Mouse (Mus musculus) thymus, postnatal 36 days (tissue): ENCODE results near the gene Cdk5.
"Not testable (repeated sequence)": the region's sequence is repeated elsewhere in the genome, so short reads cannot be mapped to it uniquely, and the experiment has no call there.

Experiments used
- DNase-seq, 2 experiments: peaks; one replicate each; pipeline ENCODE4 v3.0.0; 2022; ENCODE audit warnings: mixed read lengths in 2 of 2

Cdk5 gene

DNA sequence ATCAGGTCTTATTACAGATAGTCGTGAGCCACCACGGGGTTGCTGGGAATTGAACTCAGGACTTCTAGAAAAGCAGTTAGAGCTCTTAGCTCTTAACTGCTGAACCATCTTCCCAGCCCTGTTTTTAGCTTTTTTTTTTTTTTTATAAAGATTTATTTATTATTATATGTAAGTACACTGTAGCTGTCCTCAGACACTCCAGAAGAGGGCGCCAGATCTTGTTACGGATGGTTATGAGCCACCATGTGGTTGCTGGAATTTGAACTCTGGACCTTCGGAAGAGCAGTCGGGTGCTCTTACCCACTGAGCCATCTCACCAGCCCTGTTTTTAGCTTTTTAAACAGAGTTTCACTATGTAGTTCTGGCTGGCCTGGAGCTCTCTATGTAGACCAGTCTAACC lies 27.1 kb downstream of the Cdk5 start:
- not testable (repeated sequence) for DNase-seq

DNA sequence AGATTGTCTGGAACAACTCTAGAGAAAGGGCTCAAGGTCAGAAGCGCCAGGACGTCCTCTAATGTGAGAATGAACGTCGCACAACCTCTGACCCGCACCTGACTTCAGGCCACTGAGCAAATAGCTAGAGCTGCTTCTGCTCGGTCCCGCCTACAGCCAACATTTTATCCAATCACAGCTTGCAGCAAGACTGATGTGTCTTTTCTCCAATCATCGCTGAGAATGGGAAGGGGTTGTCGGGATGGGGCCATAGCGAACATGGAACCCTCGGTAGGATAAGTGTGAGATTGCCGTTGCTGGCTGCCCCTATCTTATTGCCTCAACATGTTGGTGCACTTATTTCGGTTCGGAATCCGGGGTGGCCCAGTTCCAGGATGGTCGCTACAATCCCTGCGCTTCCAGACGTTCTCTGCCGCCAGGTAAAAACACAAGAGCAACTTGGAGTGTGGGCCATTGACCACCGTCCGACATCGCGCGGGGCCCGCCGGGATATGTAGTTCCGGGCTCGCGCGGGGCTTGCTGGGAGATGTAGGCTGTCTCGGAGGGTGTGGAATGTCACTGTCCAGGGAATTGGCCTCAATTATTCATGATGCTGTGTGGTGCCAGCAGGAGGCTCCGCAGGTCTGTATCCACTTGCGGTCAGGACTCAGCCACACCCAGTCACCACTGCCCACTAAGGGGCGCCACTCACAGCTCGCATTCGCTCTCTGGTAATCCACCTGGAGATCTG lies 29.0 kb downstream of the Cdk5 start:
- peak; percentile 88 to 92 for DNase-seq

- DNase-seq, result peak; percentile 79 to 81
Measured at GRCm38 (mm10) chr5:24393392-24393997, 29.8 kb downstream of the Cdk5 start, which contains the start of gene Abcb8. TSS of gene Abcb8 (plus strand) at chr5:24393663.

DNA sequence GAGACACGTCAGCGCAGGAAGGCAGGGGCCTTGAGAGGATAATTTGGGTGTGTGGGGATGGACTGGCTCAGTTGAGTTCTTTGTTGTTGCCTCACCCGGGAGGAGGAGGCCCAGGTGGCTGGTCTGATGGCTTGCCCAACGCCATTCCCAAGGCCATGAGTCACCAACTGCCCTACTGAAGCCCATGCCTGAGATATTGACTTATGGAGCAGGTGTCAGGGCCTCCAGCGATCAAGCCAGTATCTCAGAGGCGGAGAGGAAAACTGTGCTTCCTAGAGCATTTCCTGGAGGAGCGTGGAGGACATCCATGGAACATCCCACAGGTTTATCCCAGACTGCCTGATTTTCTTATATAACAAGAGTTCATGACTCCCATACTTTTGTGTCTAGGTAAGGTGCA lies 30.6 kb downstream of the Cdk5 start:
- no peak for DNase-seq

DNA sequence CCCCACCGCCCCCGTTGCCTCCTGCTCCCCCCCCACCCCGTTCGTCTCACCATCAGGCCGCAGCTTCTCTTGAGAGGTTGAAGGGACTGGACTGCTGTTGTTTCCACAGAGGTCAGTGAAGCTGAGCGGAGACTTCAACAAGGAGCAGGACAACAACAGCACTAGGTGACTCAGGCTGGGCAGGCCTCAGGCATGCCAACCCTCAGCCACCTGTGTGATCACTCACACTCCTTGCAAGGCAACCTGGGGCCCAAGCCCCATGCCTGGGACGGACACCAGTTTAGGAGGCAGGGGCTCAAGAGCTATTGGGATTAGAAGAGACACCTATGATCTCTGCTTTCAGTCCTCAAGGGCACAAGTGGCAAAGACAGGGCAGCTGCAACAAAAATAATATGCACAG lies 31.5 kb downstream of the Cdk5 start, which contains the start of gene Atg9b:
Gene Atg9b (minus strand): TSS at position 280 of the 400 bp plus-strand sequence.
- no peak for DNase-seq

DNA sequence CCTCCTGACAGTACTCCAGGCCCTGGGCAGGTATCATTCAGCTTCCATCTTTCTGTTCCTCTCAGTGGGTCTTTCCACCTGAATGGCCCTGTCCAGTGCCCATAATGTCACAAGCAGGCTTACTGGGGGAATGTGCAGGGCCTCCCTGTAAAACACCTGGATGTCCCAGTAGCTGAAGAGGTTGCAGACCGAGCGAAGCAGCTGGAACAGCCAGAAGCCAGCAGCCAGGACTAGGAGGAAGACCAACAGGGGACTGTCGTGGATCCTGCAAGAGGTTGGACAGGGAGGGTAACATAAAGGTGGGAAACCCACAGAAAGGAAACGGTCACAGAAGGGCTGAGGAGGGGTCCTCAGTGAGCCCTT lies 33.7 kb downstream of the Cdk5 start:
- no peak for DNase-seq

GRCm38 (mm10) chr5:24389011-24389657 lies 34.2 kb downstream of the Cdk5 start:
- peak; percentile 17 to 58 for DNase-seq

GRCm38 (mm10) chr5:24388246-24388915 lies 34.9 kb downstream of the Cdk5 start:
- DNase-seq, result peak in 1 of 2 experiments; percentile 22

DNA sequence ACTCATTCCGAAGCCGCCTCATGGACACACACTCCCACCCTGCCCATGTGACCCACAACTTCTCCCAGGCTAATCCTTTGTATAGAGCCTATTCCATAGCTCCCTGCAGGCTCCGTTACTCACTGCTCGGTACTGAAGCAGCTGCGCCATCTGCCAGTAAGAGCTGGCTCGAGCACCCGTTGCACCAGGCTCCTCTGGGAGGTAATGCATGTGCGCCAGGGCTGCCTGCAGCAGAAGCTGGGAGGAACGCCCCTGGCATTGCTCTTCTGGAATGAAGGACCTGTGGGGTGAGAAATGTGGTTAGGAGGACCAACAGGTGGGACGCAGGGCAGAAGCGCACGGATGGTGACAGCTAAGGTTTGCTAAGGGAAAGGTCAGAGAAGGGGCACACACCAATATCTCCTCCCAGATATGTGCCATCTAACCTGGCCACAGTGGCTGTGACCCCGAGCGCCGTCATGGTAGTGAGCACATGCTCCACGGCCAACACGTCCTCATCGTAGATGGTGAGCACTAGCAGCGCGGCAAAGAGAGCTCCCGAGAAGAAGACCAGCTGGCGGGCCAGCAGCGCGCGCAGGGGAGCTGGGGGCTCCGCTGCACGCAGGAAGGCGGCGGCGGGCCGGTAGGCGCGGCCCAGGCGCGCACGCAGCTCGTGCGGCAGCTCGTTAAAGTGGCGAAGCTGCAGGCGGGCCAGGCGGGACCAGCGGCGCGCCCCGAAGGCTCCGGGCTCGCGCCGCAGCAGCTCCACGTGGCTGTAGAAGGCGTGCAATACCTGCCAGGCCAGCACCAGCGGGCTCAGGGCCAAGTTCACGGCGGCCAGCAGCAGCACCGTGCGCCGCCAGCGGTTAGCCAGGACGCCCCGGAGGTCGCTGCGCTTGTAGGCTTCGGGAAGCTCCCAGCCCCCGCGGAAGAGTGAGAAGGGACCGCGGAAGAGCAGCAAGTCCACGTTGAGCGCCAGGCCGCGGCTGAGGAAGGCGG lies 35.8 kb downstream of the Cdk5 start:
- peak; percentile 48 to 62 for DNase-seq

GRCm38 (mm10) chr5:24385887-24386550 lies 37.3 kb downstream of the Cdk5 start:
- DNase-seq, result no peak

- no peak for DNase-seq
Measured at GRCm38 (mm10) chr5:24385374-24385773, 38.0 kb downstream of the Cdk5 start.

- DNase-seq, result no peak
Measured at GRCm38 (mm10) chr5:24384407-24384806, 38.9 kb downstream of the Cdk5 start.

- DNase-seq, result peak; percentile 88 to 89
Measured at GRCm38 (mm10) chr5:24383026-24383859, 40.1 kb downstream of the Cdk5 start.

DNA sequence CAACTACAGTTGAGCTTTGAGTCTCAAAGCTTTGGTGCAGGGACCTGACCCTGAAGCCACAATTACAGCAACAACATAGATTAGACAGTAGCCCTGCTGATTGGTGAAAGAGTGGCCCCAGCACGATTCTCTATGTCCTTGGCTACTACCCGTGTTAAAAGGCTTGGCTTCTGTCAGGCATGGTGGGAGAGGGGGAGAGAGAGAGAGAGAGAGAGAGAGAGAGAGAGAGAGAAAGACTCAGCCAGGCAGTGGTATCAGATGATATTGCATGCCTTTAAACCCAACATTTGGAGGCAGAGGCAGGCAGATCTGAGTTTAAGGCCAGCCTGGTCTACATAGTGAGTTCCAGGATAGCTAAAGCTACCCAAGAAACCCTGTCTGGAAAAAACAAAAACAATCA lies 41.3 kb downstream of the Cdk5 start:
- DNase-seq, result no peak

DNA sequence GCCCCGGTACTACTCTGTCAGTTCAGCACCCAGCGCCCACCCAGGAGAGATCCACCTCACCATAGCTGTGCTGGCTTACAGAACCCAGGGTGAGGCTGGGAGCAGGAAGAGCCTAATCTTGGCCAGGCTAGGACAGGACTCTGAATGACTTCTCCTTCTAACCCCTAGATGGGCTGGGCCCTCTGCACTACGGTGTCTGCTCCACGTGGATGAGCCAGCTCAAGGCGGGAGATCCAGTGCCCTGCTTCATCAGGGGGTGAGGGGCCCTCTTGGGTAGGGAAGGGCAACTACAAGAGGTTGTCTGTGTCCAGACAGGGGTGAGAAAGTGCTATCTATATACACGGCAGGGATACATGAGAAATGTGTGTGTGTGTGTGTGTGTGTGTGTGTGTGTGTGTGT lies 41.8 kb downstream of the Cdk5 start:
- no peak for DNase-seq

DNA sequence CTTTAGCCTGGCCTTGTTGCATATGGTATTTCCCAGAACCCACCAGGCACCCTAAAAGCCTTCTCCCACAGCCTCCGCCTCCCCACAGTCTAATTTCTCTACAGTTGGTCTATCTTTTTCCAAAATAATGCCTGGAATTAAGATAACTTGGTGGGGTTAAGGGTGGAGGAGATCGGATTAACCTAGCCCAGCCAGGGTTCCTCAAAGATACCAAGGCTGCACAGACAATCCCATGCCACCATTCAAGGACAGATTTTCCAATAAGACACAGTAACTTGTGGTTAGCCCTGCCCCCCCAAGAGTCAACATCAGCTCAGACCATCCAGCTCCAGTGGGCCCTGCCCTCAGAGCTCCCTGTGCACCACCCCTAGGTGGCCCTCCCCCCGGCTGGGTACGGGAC lies 42.8 kb downstream of the Cdk5 start:
- no peak for DNase-seq

GRCm38 (mm10) chr5:24379501-24379900 lies 43.8 kb downstream of the Cdk5 start:
- no peak for DNase-seq

GRCm38 (mm10) chr5:24378700-24379099 lies 44.6 kb downstream of the Cdk5 start:
- DNase-seq, result no peak

DNA sequence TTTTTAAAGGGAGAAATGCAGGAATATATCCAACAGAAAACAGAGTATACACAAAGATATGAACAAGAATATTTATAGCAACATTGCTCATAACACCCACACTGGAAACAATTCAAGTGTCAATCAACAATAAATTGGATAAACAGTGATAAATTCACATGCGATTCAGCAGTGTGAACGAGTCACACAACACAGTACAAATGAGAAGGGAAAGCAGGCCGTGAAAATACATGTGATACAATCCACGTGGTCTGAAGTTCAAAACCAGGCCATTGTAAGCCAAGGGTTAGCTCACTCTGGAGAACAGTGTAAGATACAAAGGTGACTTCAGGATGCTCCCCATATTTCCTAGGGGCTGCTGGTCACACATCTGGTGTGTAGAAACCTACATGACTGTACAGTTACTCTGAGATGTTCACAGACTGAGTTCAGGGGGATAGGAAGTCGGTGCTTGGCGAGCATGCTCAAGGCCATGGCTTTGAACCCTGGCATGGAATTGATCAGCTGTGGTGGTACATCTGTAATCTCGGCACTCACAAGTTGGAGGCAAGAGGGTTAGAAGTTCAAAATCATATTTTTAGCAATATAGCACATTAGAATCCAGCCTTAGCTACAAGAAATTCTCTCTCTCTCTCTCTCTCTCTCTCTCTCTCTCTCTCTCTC lies 48.5 kb downstream of the Cdk5 start:
- no peak for DNase-seq

- no peak for DNase-seq
Measured at GRCm38 (mm10) chr5:24374216-24374615, 49.1 kb downstream of the Cdk5 start.
